Mouse (Mus musculus): Measurements from ENCODE around the gene Oasl1.

Oasl1 gene

GRCm38 (mm10) chr5:114968651-114969050 is 45.6 kb downstream of the Oasl1 start:
- DNase-seq (ENCODE audit: low read depth, low spot score), result no peak

DNA sequence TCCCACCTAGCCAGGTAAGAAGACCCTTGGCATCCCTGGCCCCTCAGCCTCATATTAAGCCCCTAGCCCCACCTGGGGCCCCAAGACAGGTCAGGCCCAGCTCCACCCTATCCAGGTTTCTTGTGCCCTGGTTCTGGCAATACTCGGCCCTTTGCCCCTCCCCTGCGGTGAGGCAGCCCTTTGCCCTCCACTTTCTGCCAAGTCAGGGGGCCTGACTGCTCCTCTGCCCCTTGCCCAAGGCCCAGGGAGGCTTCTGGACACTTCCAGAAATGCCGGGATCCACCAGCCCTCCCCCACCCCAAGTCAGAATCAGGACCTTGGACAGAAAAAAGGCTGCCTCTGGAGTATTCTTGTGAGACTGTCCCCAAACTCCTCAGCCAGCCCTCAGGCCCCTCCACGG is 46.0 kb downstream of the Oasl1 start:
- peak; percentile 45 for DNase-seq (ENCODE audit: low read depth, low spot score)

GRCm38 (mm10) chr5:114969609-114970215 is 46.7 kb downstream of the Oasl1 start:
- no peak for DNase-seq (ENCODE audit: low read depth, low spot score)

GRCm38 (mm10) chr5:114970824-114971227 is 47.8 kb downstream of the Oasl1 start, which contains the start of gene Hnf1a:
Gene Hnf1a, minus strand, starts transcription at chr5:114971094.
- no peak for DNase-seq (ENCODE audit: low read depth, low spot score)

GRCm38 (mm10) chr5:114972201-114972600 is 49.2 kb downstream of the Oasl1 start:
- DNase-seq (ENCODE audit: low read depth, low spot score), result peak; percentile 91

GRCm38 (mm10) chr5:114973131-114973530 is 50.1 kb downstream of the Oasl1 start:
- DNase-seq (ENCODE audit: low read depth, low spot score), result peak; percentile 43

DNA sequence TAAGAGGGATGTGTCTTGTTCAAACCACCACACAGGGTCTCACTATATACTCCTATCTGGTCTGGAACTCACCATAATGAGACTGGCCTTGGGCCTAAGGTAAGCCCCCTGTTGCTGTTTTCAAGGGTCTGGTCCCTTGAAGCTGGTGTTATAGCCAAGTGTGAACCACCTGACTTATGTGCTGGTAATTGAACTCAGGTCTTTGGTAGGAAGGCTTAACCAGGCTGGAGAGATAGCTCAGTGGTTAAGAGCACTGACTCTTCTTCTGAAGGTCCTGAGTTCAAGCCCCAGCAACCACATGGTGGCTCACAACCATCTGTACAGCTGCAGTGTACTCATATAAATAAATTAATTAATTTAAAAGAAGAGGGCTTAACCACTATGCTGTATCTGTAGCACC is 53.9 kb downstream of the Oasl1 start:
- DNase-seq (ENCODE audit: low read depth, low spot score), result no peak

DNA sequence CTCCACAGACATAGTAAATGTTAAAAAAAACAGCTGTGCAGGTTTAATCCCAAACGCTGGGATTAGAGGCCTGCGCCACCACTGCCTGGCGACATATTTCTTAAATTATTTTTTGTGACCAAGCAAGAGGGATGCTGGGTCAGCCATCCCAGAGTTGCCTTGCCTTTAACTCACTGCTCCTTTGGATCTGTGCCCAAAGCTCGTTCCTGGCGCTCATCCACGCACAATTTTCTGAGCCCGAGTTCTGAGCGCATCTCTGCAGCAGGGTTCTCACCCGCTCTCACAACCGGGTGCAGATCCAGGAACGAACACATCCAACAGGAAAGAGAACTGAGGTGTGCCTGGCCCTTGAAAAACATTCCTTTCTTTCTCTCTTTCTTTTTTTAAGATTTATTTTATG is 55.4 kb downstream of the Oasl1 start:
- no peak for DNase-seq (ENCODE audit: low read depth, low spot score)

GRCm38 (mm10) chr5:114978888-114979249 is 55.8 kb downstream of the Oasl1 start:
- DNase-seq (ENCODE audit: low read depth, low spot score), result peak; percentile 91

DNA sequence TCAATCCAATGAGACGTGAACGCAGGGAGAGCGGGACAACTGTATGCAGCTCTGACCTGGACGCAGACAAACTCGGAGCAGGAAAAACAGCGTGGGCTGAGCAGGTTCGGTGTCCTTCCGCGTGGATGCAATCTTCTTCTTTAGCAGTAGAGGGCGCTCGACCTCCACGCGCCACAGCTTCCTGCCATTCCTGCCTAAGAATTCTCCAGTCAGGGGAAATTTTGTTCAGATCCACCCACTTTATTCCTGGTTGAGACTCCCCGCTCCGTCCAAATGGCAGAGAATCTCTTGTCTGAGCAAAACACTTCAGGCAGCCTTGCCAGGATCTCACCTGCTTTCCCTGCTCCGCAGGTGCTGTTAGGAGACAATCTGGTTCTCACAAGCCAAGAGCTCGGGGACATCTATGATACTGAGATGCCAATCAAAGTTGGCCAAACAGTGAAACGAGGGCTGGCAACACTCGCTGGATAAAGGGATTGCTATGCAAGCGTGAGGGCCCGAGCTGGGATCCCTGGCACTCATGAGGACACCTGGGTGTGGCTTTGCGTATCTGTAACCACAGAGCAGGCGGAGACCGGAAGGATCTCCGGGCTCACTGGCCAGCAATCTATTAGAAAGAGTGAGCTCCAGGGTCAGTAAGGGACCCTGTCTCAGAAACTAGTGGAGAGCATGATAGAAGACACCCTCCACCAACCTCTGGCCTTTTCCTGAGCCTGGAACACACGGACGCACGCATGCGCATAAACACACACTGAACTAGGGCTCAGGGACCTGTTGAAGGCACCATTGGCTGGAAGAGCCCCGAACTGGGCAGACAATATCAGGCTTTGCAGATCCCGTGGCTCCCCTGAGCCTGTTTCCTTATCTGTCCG is 56.4 kb downstream of the Oasl1 start:
- peak; percentile 85 for DNase-seq (ENCODE audit: low read depth, low spot score)

- peak; percentile 42 for DNase-seq (ENCODE audit: low read depth, low spot score)
Measured at GRCm38 (mm10) chr5:114980122-114980748, 57.2 kb downstream of the Oasl1 start.

GRCm38 (mm10) chr5:114982001-114982400 is 59.0 kb downstream of the Oasl1 start:
- DNase-seq (ENCODE audit: low read depth, low spot score), result peak; percentile 66

- DNase-seq (ENCODE audit: low read depth, low spot score), result no peak
Measured at GRCm38 (mm10) chr5:114985074-114985473, 62.0 kb downstream of the Oasl1 start.

Data from R1 (cell line).